ENCODE assay signal across 8 mouse cellular contexts in genomic region chr19:44266824-44267498, GRCm38 (mm10). TPM values are rescaled to one million over a fixed set of nuclear protein-coding genes. Genes with fewer than 3 reads are reported as not detected.
DNase-seq lines count a peak whose midpoint lies in the region; ATAC-seq and TF ChIP-seq lines count a peak whose summit lies in the region.

No protein-coding gene starts in this region.

- H3K36me3 ChIP-seq in hindbrain, embryonic 13.5 days = no peaks in the 10 kb centered on the region

- peak overlapping the region; percentile 84 for H3K4me2 ChIP-seq in hindbrain, embryonic 13.5 days

- peaks cover 12% of the 10 kb centered on the region for H3K4me1 ChIP-seq in hindbrain, embryonic 13.5 days (replicated peaks)

- no peaks in the 10 kb centered on the region for H3K27me3 ChIP-seq in Patski
- no peaks in the 10 kb centered on the region for H3K27me3 ChIP-seq in hindbrain, embryonic 13.5 days

- under 1% methylated on average over 43 of the region's 43 CpGs for WGBS in hindbrain, embryonic 13.5 days

- CTCF ChIA-PET in Patski (lab: Charles Lee) = interaction anchor here (1.2 to 2.2 kb wide), 2 partner anchors 13 to 34 kb away, joined by 4 to 8 read pairs; no protein-coding TSS in a partner anchor

- DNase-seq in Patski (ENCODE audit: low read depth, low spot score) = no peak
- DNase-seq in cerebellum, postnatal 14 days = peak; percentile 90 to 92
- peak; percentile 83 to 84 for DNase-seq in frontal cortex, postnatal 14 days (ENCODE audit: low spot score in 2 of 2)
- peak; percentile 89 for DNase-seq in layer of hippocampus, postnatal 36 days
- DNase-seq in lung, postnatal 25 days (ENCODE audit: low spot score) = peak; percentile 92
- peak; percentile 96 for DNase-seq in retina, postnatal 1 day
- peak; percentile 82 for DNase-seq in thymus, postnatal 4 days

- TF ChIP-seq CTCF in Patski (IDR thresholded peaks at IDR 0.05) = no peak

- peak; percentile 95 for ATAC-seq in Patski
- ATAC-seq in hindbrain, embryonic 13.5 days (ENCODE audit: low FRiP score) = peak; percentile 98

- peak overlapping the region; percentile 94 for H3K27ac ChIP-seq in hindbrain, embryonic 13.5 days

- peak overlapping the region; percentile 79 for H3K9ac ChIP-seq in hindbrain, embryonic 13.5 days

- in situ Hi-C loops in Patski (cut with MboI; ENCODE audit: low pct_unique_long_range_greater_than_20kb) = no loop called here

- POLR2A ChIA-PET in Patski (lab: Charles Lee) = interaction anchor here (1.0 kb wide), 1 partner anchor 25 kb away, joined by 3 read pairs; no protein-coding TSS in a partner anchor

- no peaks in the 10 kb centered on the region for H3K9me3 ChIP-seq in hindbrain, embryonic 13.5 days

- H3K4me3 ChIP-seq in hindbrain, embryonic 13.5 days = peak overlapping the region; percentile 57

RNA-seq across cellular contexts. Expression of gene Scd2, which starts 26.5 kb away (rescaled TPM):
- 152 TPM for polyA plus RNA-seq in Patski (2021)
- polyA plus RNA-seq in hindbrain, embryonic 13.5 days (2015; fragmentation: Nextera tagmentation; extraction: Ambion mirVana) = 246 and 249 TPM in 2 replicates
- total RNA-seq in layer of hippocampus, postnatal 36 days (2021) = 100 to 1,000 TPM; 621 to 658 TPM
